Mouse (Mus musculus) forebrain, embryonic 10.5 days (tissue): ENCODE data around the gene Olfr651. TPM values are rescaled to one million over a fixed set of nuclear protein-coding genes. Genes with fewer than 3 reads are reported as not detected.

Source experiments
- polyA plus RNA-seq: library from polyadenylated mRNA; unstranded; fragments of >200 nt; fragmentation: Nextera tagmentation; extraction: Ambion mirVana; gene quantifications from 2 replicates; pipeline ENCODE4 v1.2.1, GENCODE M21; 2016

Olfr651 gene
- polyA plus RNA-seq, 1 experiment from 2014 or later = not detected

Other genes starting within 250 kb of the Olfr651 start
- gene Trim12a, start 234.7 kb upstream of the Olfr651 start, polyA plus RNA-seq = 1.1 and 1.2 TPM in 2 replicates
- not detected in 2 replicates for gene Trim34b, start 220.7 kb upstream of the Olfr651 start, polyA plus RNA-seq
- 0.23 and 0.68 TPM in 2 replicates for gene Trim12c, start 196.8 kb upstream of the Olfr651 start, polyA plus RNA-seq
- not detected in 2 replicates for gene Trim30b, start 180.2 kb upstream of the Olfr651 start, polyA plus RNA-seq
- 0.11 TPM in 1 of 2 replicates, not detected in the other for gene Trim30c, start 149.3 kb upstream of the Olfr651 start, polyA plus RNA-seq
- gene Trim30a, start 84.9 kb upstream of the Olfr651 start, polyA plus RNA-seq = 0.26 and 0.37 TPM in 2 replicates
- 0.11 TPM in 1 of 2 replicates, not detected in the other for gene Trim30d, start 42.3 kb upstream of the Olfr651 start, polyA plus RNA-seq
- gene Olfr652, start 10.8 kb downstream of the Olfr651 start, polyA plus RNA-seq = not detected in 2 replicates
- not detected in 2 replicates for gene Olfr653, start 27.2 kb downstream of the Olfr651 start, polyA plus RNA-seq
- not detected in 2 replicates for gene Olfr654, start 36.9 kb downstream of the Olfr651 start, polyA plus RNA-seq
- not detected in 2 replicates for gene Olfr655, start 51.6 kb downstream of the Olfr651 start, polyA plus RNA-seq
- 0.09 TPM in 1 of 2 replicates, not detected in the other for gene Olfr656, start 63.8 kb downstream of the Olfr651 start, polyA plus RNA-seq
- gene Olfr657, start 74.7 kb downstream of the Olfr651 start, polyA plus RNA-seq = not detected in 2 replicates
- 0.06 and 0.07 TPM in 2 replicates for gene Olfr658, start 97.2 kb downstream of the Olfr651 start, polyA plus RNA-seq
- not detected in 2 replicates for gene Olfr659, start 116.6 kb downstream of the Olfr651 start, polyA plus RNA-seq
- gene Olfr661, start 136.4 kb downstream of the Olfr651 start, polyA plus RNA-seq = not detected in 2 replicates
- not detected in 2 replicates for gene Usp17le, start 227.3 kb downstream of the Olfr651 start, polyA plus RNA-seq